Mouse (Mus musculus): Measurements from ENCODE around the gene Foxp1. TPM values are rescaled to one million over a fixed set of nuclear protein-coding genes. Genes with fewer than 3 reads are reported as not detected.

Foxp1 gene
- polyA plus RNA-seq, 1 experiment from 2014 or later: 88.1 TPM

DNA sequence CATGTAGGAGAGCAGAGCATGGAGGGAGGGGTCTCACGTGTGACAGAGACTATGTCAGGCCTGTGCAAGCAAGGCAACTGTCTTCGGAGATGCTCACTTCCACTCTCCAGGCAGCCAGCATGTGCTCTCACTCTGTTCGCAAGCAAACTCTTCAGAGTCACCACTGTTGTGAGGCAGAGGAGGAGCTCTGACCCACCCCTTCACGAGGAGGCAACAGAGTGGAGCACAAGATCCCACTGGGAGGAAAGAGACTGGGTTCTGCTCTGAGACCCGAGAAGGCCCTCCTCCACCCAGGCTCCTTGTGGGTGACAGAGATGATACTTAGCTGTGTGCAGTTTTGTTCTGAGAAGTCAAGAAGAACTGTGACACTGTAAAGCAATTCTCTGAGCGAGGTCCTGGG is 248.3 kb downstream of the Foxp1 start:
- no peak for ATAC-seq (ENCODE audit: insufficient number of reproducible peaks, insufficient read depth, low FRiP score, low read depth)
- H3K27ac ChIP-seq (replicated peaks in 1 of 2; ENCODE audit: control insufficient read depth in 1 of 2, insufficient read depth in 1 of 2, low read depth in 2 of 2, low read length in 2 of 2): no peak overlapping the region
- H3K9ac ChIP-seq (ENCODE audit: low read length): no peak overlapping the region
- H3K4me1 ChIP-seq (ENCODE audit: control insufficient read depth in 2 of 2, insufficient read depth in 2 of 2, low read length in 2 of 2): peaks cover 3 to 8% of the 10 kb centered on the region in 2 experiments; a peak in 3 of 4 replicates
- no peak overlapping the region for H3K4me3 ChIP-seq (ENCODE audit: control insufficient read depth in 1 of 2, insufficient read depth in 1 of 2, low read depth in 1 of 2, low read length in 2 of 2)
- H3K27me3 ChIP-seq (ENCODE audit: control insufficient read depth, insufficient read depth, low read length): no peaks in the 10 kb centered on the region
- H3K4me2 ChIP-seq (ENCODE audit: low read length): no peak overlapping the region
- no peaks in the 10 kb centered on the region for H3K36me3 ChIP-seq (ENCODE audit: control insufficient read depth, insufficient read depth, low read length)
- no peaks in the 10 kb centered on the region for H3K9me3 ChIP-seq (ENCODE audit: control insufficient read depth, low read length)
- 69% methylated on average over 6 of the region's 6 CpGs for WGBS

DNA sequence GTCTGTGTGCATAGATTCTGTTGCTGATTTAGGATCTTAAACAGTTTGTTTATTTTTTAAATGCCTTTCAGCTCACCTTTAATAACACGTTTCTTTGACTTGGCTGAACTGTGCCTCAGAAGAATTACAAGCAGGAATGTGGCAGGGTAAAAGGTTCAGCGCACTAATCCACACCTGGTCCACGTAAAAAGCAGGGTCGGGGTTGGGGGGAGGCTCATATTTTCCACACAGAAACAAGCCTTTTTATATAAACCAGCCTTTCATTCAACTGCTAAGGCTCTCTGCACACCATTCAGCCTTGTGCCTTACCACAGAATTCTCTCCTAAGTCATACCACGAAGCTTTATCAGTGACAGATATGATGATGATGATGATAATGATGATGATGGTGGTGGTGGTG is 249.3 kb downstream of the Foxp1 start:
- 79% methylated on average over 5 of the region's 5 CpGs for WGBS
- Histone ChIP-seq H3K4me2 (ENCODE audit: low read length) (no peak overlapping the region), H3K36me3 (ENCODE audit: control insufficient read depth, insufficient read depth, low read length) (no peaks in the 10 kb centered on the region), H3K27ac (replicated peaks in 1 of 2; ENCODE audit: control insufficient read depth in 1 of 2, insufficient read depth in 1 of 2, low read depth in 2 of 2, low read length in 2 of 2) (no peak overlapping the region), H3K9ac (ENCODE audit: low read length) (no peak overlapping the region), H3K4me3 (ENCODE audit: control insufficient read depth in 1 of 2, insufficient read depth in 1 of 2, low read depth in 1 of 2, low read length in 2 of 2) (no peak overlapping the region), H3K27me3 (ENCODE audit: control insufficient read depth, insufficient read depth, low read length) (no peaks in the 10 kb centered on the region), H3K4me1 (ENCODE audit: control insufficient read depth in 2 of 2, insufficient read depth in 2 of 2, low read length in 2 of 2) (peaks cover 3 to 11% of the 10 kb centered on the region in 2 experiments), H3K9me3 (ENCODE audit: control insufficient read depth, low read length) (no peaks in the 10 kb centered on the region)
- ATAC-seq (ENCODE audit: insufficient number of reproducible peaks, insufficient read depth, low FRiP score, low read depth): no peak

DNA sequence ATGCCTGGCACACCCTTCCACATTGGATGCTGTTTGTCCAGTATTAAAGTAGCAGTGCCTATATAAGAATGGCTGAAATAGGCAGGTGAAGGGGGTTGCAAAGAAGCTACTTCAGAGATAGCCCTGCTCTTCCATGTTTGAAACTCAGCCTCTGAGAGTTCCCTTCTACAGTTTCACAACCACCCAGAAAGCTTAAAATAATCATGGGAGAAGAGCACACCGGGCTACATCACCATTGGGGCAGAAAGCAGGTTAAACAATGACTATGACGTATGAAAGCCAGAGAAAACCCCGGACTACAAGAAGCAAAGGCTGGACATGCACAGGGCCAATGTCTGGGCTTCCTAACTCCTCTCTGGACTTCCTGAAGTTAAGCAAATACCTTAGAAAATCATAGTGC is 250.3 kb downstream of the Foxp1 start:
- Histone ChIP-seq H3K27me3 (ENCODE audit: control insufficient read depth, insufficient read depth, low read length) (no peaks in the 10 kb centered on the region), H3K4me2 (ENCODE audit: low read length) (no peak overlapping the region), H3K36me3 (ENCODE audit: control insufficient read depth, insufficient read depth, low read length) (no peaks in the 10 kb centered on the region), H3K27ac (replicated peaks in 1 of 2; ENCODE audit: control insufficient read depth in 1 of 2, insufficient read depth in 1 of 2, low read depth in 2 of 2, low read length in 2 of 2) (no peak overlapping the region), H3K9ac (ENCODE audit: low read length) (no peak overlapping the region), H3K9me3 (ENCODE audit: control insufficient read depth, low read length) (no peaks in the 10 kb centered on the region), H3K4me3 (ENCODE audit: control insufficient read depth in 1 of 2, insufficient read depth in 1 of 2, low read depth in 1 of 2, low read length in 2 of 2) (no peak overlapping the region), H3K4me1 (ENCODE audit: control insufficient read depth in 2 of 2, insufficient read depth in 2 of 2, low read length in 2 of 2) (peaks cover 5 to 15% of the 10 kb centered on the region in 2 experiments)
- WGBS: 78% methylated on average over 3 of the region's 3 CpGs
- ATAC-seq (ENCODE audit: insufficient number of reproducible peaks, insufficient read depth, low FRiP score, low read depth): no peak

DNA sequence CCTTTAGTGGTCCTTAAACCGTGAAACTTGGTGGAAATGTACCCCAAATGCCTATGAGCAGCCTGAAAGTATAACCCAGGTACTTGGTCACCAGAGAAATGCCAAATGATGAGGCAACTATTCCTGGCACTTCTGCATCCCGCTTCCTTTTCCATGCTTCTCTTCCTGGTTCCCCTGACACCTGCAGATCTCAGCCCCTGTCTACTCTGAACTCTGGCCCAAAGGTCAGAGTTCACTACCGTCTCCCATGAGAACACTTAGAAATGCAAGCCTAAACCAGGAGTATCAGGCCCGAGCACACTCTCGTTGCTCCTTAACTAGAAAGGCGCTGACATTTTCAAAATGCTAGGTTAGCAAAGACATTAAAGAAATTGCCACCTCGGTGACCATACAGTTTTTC is 250.8 kb downstream of the Foxp1 start:
- Histone ChIP-seq H3K36me3 (ENCODE audit: control insufficient read depth, insufficient read depth, low read length) (no peaks in the 10 kb centered on the region), H3K9me3 (ENCODE audit: control insufficient read depth, low read length) (no peaks in the 10 kb centered on the region), H3K4me1 (ENCODE audit: control insufficient read depth in 2 of 2, insufficient read depth in 2 of 2, low read length in 2 of 2) (peaks cover 5 to 18% of the 10 kb centered on the region in 2 experiments), H3K4me2 (ENCODE audit: low read length) (no peak overlapping the region), H3K9ac (ENCODE audit: low read length) (no peak overlapping the region), H3K4me3 (ENCODE audit: control insufficient read depth in 1 of 2, insufficient read depth in 1 of 2, low read depth in 1 of 2, low read length in 2 of 2) (no peak overlapping the region), H3K27ac (replicated peaks in 1 of 2; ENCODE audit: control insufficient read depth in 1 of 2, insufficient read depth in 1 of 2, low read depth in 2 of 2, low read length in 2 of 2) (no peak overlapping the region), H3K27me3 (ENCODE audit: control insufficient read depth, insufficient read depth, low read length) (no peaks in the 10 kb centered on the region)
- WGBS: 82% methylated on average over 7 of the region's 7 CpGs
- ATAC-seq (ENCODE audit: insufficient number of reproducible peaks, insufficient read depth, low FRiP score, low read depth): no peak

DNA sequence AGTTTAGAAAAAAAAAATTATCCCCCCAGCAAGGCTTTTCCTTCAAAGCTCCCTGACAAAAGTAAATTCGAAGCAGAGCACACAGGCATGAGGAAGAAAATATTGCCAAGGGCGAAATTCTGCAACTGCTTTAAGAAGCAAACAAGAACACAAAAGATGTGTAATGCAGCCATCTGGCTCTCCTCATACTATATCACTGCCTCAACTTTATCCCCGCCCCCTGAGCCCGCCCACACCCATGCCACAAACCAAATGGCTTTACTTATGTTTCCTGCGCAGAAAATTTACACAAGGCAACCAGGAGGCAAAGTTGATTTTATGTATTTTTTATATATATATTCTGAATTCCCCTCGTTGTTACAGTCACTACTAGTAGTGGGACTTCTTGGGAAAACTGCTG is 252.6 kb downstream of the Foxp1 start:
- Histone ChIP-seq H3K27me3 (ENCODE audit: control insufficient read depth, insufficient read depth, low read length) (no peaks in the 10 kb centered on the region), H3K4me1 (ENCODE audit: control insufficient read depth in 2 of 2, insufficient read depth in 2 of 2, low read length in 2 of 2) (peaks cover 18 to 31% of the 10 kb centered on the region in 2 experiments), H3K4me2 (ENCODE audit: low read length) (no peak overlapping the region), H3K4me3 (ENCODE audit: control insufficient read depth in 1 of 2, insufficient read depth in 1 of 2, low read depth in 1 of 2, low read length in 2 of 2) (no peak overlapping the region), H3K36me3 (ENCODE audit: control insufficient read depth, insufficient read depth, low read length) (no peaks in the 10 kb centered on the region), H3K27ac (replicated peaks in 1 of 2; ENCODE audit: control insufficient read depth in 1 of 2, insufficient read depth in 1 of 2, low read depth in 2 of 2, low read length in 2 of 2) (no peak overlapping the region), H3K9ac (ENCODE audit: low read length) (no peak overlapping the region), H3K9me3 (ENCODE audit: control insufficient read depth, low read length) (no peaks in the 10 kb centered on the region)
- WGBS: 74% methylated on average over 6 of the region's 6 CpGs
- no peak for ATAC-seq (ENCODE audit: insufficient number of reproducible peaks, insufficient read depth, low FRiP score, low read depth)

DNA sequence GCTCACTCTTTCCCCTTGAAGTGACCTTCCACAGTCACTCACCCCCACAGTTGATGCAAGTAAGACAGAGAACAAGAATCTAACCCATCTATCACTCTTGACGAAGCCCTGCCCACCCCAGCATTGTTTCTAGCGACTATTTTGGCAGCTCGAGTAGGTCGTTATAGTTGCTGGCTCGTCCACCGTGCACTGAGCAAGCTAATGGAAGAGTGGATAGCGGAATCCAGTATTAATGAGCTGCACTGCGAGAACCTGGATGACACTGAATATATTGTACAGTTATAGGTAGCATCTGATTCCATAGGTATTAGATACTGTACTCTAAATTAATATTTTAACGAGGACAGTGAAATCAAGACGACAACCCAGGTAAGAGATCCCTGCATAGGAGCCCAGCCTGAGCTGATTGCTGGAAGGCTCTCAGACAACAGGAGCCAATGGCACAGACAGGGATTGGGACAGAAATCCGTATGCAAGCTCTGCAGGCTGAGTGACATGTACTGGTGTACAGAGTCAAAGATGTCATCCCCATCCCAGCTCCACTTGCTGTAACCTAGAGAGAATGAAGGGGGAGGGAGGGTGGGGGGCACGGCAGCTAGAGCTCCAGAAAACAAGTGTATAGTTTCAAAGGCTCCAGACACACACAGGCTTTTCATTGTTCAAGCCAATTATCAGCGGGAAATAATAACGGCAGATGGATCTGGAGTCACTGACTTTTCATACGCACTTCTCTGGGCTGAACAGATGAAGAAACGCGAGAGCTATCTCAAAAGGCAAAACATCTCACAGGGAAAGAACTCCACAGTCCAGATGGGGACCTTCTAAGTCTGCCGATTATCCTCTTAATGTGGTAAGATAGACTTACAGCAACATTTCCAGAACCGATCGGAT is 254.1 kb downstream of the Foxp1 start:
- Histone ChIP-seq H3K9ac (ENCODE audit: low read length) (0 out of 2 replicates have a peak overlapping the region, but pooled peaks have one; percentile 6), H3K4me2 (ENCODE audit: low read length) (no peak overlapping the region), H3K27ac (replicated peaks in 1 of 2; ENCODE audit: control insufficient read depth in 1 of 2, insufficient read depth in 1 of 2, low read depth in 2 of 2, low read length in 2 of 2) (no peak overlapping the region), H3K4me1 (ENCODE audit: control insufficient read depth in 2 of 2, insufficient read depth in 2 of 2, low read length in 2 of 2) (peaks cover 27 to 43% of the 10 kb centered on the region in 2 experiments), H3K4me3 (ENCODE audit: control insufficient read depth in 1 of 2, insufficient read depth in 1 of 2, low read depth in 1 of 2, low read length in 2 of 2) (no peak overlapping the region), H3K36me3 (ENCODE audit: control insufficient read depth, insufficient read depth, low read length) (no peaks in the 10 kb centered on the region), H3K27me3 (ENCODE audit: control insufficient read depth, insufficient read depth, low read length) (no peaks in the 10 kb centered on the region), H3K9me3 (ENCODE audit: control insufficient read depth, low read length) (no peaks in the 10 kb centered on the region)
- WGBS: 53% methylated on average over 20 of the region's 20 CpGs
- ATAC-seq (ENCODE audit: insufficient number of reproducible peaks, insufficient read depth, low FRiP score, low read depth): no peak

DNA sequence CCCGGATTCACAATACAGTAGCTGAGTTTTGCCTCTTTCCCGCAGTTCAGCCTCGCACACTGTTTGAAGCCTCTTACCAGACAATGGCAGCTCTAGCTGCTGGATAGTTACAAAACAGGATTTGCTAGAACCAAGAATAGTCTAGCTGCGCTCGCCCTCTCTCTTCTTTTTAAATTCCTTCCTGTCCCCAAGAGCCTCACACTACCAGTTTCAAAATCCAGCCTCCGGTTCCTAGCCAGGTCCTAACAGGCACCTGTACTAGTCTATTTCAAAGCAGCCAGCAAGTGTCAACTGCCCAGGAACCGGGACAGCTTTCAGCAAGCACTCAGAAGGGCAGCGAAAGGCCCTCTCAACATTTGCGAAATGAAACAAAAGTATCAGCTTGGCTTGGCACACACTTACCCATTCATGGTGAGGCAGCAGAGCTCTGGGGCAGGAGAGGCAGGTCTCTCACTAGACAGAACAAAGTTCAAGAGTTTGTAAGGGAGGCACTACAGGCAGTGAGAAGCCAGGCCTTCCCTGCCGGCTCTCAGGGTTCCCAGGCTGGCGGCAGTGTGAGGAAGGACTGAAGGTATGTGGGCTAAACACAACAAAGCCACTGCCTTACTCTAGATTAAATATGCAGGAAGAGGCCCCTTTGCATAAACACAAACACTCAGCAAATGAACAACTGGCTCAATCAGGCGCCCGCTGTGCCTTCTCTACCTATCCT is 256.4 kb downstream of the Foxp1 start:
- Histone ChIP-seq H3K27me3 (ENCODE audit: control insufficient read depth, insufficient read depth, low read length) (no peaks in the 10 kb centered on the region), H3K36me3 (ENCODE audit: control insufficient read depth, insufficient read depth, low read length) (no peaks in the 10 kb centered on the region), H3K27ac (replicated peaks in 1 of 2; ENCODE audit: control insufficient read depth in 1 of 2, insufficient read depth in 1 of 2, low read depth in 2 of 2, low read length in 2 of 2) (peak overlapping the region; percentile 91), H3K4me2 (ENCODE audit: low read length) (peak overlapping the region; percentile 67), H3K9me3 (ENCODE audit: control insufficient read depth, low read length) (no peaks in the 10 kb centered on the region), H3K4me1 (ENCODE audit: control insufficient read depth in 2 of 2, insufficient read depth in 2 of 2, low read length in 2 of 2) (peaks cover 33 to 64% of the 10 kb centered on the region in 2 experiments), H3K9ac (ENCODE audit: low read length) (peak overlapping the region; percentile 61), H3K4me3 (ENCODE audit: control insufficient read depth in 1 of 2, insufficient read depth in 1 of 2, low read depth in 1 of 2, low read length in 2 of 2) (peak overlapping the region; percentile 25 to 30)
- 12% methylated on average over 13 of the region's 13 CpGs for WGBS
- peak; percentile 49; the same call in 1 of the 2 replicates for ATAC-seq (ENCODE audit: insufficient number of reproducible peaks, insufficient read depth, low FRiP score, low read depth)

Measured in heart, embryonic 14.5 days (tissue).